Mouse (Mus musculus): ENCODE results near the gene Baz1a.

The Baz1a gene

DNA sequence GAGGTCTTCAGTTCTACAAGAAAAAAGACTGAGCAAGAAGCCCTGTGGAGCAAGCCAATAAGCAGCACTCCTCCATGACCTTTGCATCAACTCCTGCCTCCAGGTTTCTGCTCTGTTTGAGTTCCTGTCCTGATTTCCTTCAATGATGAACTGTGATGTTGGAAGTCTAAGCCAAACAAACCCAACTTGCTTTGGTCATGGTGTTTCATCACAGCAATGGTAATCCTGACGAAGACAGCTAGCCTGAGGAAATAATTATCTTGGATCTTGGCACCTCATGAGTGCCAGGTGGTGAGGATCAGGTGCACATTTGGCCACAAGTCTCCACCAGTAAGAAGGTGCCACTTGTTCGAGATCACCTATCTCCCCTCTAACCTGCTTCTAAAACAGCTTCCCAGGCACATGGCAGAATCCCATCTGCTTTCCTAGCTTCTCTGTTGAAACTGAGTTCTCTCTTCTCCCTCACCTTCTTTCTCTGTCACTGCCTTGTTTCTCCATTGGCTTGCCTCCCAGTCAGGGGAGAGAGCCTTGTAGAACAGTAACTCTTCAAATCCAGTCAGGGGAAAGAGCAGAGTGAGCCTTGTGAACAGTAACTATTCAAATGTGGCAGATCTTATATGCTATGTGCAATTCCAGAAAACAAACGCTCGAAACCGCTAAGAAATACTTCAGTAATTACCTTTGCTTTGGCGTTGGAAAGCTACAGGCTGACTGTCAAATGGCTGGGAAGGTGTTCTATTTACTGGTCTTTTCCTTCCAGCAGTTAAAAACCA, at the start of gene Baz1a:
TSS of gene Baz1a (minus strand) at position 723 of the 773 bp plus-strand sequence.
- DNase-seq (ENCODE audit: low read depth, low spot score) = no peak

DNA sequence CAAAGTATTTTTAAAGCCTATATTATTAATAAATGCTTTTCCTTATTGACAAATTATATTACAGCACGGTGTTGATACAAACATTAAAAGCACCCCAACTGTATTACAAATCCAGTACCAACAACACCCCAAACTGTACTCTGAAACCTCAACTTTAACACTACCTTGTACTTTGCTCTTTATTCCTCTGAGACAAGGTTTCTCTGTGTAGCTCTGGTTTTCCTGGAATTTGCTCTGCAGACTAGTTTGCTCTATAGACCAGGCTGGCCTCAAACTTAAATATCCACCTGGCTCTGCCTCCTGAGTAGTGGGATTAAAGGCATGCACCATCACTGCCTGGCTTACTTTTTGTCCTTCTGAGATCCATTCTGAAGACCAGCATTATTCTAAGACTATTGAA, 48.0 kb upstream of the Baz1a start:
- DNase-seq (ENCODE audit: low read depth, low spot score) = no peak

DNA sequence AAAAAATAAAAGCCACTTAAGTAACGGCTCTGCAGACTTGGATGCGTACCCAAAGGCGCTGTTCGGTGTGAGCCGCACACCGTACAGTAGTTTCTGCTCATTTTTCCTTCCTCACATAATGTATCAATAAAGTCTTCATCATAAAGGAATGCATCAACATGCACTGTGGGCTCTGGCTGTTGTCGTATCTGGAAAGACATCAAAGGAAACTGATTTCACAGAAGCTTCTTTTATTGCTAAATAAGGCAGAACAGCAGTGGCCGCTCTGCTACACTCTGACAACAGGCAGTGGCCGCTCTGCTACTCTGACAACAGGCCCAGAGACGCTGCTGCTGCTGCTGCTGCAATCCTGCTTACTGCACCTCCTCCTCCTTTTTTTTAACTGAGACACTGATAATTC, 46.9 kb upstream of the Baz1a start:
- no peak for DNase-seq (ENCODE audit: low read depth, low spot score)

DNA sequence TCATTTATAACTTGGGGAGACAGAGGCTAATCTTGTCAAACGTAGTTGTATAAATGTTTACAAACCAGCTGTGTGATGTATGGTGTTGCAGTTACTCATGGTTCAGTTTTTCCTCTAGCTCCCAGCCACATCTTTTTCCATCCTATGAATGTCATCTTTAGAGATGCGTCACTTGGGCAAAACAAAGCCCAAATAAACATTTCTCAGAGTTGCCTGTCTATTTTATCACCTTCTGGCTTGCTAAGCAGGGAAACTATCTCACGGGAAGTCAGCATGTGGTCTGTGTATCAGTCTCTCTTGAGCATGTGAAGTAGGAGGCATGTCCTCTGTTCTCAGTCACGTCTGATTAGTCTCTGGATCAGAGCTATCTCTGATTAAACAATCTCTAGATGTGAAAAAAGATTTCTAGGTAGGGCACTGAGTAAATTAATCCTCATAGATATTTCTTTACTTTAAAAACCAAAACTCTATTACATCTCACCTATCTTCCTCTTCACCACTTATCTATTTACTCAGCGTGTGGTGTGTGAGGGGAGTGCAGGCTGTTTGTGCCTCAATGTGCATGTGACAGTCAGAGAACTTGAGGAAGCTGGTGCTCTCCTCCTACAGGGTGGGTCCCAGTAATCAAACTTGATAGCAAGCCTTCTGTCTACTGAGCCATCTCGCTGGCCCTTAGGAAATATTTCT, 46.2 kb upstream of the Baz1a start:
- DNase-seq (ENCODE audit: low read depth, low spot score) = no peak

DNA sequence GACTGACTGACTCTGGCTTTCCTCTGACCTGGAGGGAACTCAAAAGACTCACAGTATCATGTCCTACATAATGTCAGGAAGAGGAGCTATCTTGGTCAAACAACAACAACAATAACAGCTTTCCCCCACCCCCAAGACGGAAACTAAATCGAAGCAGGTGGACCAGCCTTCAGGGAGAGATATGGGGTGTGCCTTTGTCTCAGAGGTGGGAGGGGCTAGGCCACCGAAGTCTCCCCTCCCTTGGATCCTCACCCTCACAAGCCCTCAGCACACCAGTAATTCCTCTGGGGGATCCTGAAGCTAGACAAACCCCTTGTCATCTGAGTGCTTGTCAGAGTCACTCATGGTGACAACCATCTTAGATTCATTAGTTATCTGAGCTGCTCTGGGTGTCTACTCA, 45.7 kb upstream of the Baz1a start:
- no peak for DNase-seq (ENCODE audit: low read depth, low spot score)

DNA sequence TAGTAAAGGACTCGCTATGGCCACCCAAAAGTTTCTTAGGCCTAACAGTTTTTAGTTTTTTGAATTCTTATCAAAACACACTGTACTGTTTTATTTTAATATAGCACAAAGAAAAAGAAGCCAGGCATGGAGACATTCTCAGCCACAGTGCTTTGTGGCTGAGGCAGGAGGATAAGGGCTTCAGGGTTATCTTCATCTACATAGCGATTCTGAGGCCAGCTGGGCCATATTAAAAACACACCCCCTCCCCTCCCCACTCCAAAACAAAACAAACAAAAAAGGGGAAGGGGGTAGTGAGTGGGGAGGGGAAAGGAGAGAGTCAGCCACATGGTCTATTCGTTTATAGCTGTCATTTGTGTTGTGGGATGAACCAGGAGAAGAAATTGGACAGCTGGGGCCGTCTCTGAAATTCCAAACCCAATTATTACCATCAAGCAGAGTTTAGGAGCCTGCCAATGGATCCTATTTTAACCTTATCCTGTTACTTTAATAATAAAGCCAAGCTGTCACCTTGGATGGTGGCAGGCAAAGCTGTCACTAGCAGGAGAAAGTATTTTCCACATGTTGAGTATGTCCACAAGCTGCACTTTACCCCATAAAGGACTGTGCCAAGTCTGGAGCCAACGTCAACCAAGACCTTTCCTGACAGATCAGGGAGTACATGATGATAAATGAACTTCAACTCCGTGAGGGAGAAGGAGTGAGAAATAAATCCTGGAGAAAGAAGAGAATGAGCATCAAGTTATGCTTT, 44.9 kb upstream of the Baz1a start:
- DNase-seq (ENCODE audit: low read depth, low spot score) = no peak

DNA sequence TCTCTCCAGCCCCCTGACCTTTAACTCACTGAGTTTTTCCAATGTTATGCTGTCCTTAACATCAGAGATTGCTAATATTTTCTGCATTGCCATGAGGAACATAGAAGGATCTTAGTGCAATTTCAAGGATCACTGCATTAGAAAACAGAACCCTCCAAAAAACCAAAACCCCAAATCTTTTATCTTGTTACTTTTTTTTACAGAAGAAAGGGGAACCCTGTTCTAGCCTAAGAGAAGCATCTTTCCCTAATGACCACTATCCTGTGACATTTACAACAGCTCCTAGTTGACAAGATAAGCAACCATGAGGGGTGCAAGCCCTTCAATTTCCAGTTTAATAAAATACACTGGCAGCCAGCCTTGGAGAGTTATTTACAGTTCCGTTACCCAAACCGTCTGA, 42.6 kb upstream of the Baz1a start:
- DNase-seq (ENCODE audit: low read depth, low spot score) = no peak

DNA sequence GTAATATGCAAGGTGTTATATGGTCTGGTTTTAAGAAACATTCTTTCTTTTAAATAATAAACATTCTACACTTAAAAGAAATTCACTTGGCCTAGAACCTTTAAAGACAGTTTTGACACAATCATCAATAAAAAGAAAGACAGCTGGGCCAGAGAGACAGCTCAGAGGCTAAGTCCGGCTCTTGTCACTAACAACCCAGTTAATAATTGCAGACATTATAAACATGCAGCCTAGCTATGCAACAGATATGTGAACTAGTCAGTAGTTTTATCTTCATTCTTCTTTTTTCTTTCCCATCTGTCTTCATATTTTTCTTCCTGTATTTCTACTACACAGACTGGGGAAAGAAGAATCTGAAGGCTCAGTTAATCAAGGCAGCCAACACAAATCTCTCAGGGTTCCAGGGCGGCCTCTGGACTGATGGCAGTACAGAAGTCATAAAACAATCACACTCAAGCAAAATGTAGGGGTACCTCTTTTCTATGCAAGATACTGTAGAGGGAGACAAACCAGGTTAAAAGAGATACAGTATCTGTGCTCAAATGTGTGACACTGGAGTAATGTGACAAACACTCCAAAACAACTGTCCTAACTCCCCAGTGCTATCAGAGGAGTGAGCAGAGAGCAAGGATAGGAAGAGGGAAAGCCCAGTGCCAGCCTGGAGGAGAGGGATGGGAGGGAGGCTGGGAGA, 40.5 kb upstream of the Baz1a start:
- DNase-seq (ENCODE audit: low read depth, low spot score) = no peak

DNA sequence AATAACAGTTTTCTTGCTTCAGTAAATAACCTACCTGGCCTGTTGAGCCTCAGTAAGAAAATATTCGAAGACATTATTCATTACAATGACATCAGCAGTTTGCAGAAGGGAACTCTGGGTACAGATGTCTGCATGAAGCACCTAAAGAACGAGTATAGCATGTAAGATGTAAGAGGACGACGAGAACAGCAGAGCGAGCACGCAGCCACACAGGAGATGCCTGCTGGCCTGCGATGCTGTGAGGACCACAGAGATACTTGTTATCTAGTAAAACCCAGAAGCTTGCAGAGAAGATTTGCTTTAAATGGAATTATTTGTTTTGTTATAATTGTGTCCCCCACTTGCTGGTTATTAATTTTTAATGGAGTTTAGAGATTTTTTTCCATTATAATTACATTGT, 39.1 kb upstream of the Baz1a start:
- no peak for DNase-seq (ENCODE audit: low read depth, low spot score)

DNA sequence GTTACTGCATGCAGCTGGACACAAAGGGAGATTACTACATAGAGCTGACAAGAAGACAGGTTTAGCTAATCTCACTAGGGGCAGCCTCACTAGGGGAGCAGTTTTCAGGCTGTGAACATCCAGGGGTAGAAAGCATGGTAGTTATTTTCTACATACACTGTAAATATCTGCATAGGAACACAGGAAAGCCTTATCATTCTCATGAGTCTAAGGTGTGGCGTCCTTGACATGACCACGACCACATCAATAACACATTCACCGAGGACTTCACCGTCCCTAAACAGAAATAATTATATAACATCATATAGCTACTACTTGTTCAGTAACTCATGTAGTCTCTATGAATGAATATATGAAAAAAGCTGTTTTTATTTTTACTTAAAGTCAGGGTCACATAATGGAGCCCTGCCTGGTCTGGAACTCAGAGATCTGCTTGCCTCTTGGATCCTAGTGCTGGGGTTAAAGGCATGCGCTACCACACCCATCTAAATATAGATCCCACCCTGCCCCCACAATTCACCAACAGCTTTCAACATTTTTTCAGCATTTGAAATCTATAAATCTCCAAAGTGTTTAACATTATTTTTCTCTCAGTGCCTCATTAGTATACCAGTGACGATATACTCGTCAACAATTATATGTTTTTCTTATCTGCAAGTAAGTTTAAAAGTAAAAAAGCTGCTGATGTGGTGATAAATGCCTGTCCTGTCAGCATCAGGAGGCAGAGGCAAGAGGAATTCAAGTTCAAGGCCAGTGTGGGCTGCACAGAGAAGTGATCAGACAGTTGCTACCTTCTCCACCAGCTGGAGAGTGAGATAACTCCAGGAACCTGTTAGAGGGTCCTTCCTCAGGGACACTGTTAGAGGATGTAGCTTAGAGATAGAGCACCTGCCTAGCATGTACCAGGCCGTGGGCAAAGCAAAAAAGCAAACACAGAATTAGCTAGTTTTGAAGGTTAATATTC, 37.3 kb upstream of the Baz1a start:
- DNase-seq (ENCODE audit: low read depth, low spot score) = no peak

DNA sequence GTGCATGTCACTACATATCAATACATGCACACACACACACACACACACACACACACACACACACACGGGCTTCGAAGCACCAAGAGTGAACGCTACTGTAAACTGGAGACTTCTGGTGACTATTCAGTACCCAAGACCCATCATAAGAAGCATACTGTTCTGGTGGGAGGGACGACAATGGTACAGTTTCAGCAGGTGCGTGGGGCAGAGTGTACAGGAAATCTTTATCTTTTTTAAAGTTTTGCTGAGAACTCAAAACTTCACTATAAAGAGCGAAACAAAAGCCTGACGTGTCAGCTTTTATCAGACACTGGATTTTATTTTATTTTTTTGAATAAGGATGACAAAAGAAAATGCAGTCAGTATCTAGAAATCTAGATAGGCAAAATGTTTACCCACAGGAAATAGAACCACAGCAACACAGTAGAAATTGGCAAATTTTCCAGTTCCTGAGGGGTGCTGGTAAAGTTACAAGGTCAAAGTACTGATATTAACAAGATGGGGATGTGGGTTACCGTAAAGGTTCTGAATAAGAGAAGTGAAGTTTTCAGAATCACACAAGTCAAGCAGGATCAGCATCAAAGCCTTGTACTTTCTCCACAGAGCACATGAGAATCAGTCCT, 35.7 kb upstream of the Baz1a start:
- no peak for DNase-seq (ENCODE audit: low read depth, low spot score)

DNA sequence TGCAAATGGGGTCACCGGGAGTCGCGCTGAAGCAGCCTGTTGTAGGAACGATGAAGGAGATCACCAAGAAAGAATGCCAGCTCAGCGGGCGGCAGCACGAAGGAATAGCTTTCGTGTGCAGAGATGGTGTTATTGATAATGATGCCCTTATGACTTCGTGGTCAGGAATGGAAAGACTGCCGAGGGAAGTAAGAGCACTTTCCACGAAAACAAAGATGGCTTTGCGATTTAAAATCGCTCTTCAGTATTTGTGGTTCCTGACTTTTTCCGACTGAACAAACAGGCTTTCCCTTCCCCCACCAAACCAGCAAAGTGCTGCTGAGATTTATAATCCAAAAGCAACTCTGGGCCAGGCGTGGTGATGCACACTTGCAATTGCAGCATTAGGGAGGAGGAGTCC, 26.9 kb upstream of the Baz1a start:
- no peak for DNase-seq (ENCODE audit: low read depth, low spot score)

DNA sequence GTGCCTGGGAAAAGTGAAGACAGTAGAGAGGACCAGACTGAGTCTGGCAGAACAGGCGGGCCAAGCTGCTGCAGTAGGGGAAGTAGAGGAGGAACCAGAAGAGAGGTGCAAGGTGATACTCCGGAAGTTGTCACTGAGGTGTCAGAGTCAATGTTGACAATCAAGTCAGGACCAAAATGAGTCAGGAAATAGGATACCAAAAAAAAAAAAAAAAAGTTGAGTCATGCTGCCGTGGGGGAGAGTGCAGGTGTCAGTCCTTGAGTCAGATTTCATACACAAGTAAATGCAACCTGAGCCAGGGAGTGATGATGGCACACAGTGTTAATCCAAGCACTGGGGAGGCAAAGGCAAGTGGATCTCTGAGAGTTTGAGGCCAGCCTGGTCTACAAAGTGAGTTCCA, 12.9 kb upstream of the Baz1a start:
- no peak for DNase-seq (ENCODE audit: low read depth, low spot score)

DNA sequence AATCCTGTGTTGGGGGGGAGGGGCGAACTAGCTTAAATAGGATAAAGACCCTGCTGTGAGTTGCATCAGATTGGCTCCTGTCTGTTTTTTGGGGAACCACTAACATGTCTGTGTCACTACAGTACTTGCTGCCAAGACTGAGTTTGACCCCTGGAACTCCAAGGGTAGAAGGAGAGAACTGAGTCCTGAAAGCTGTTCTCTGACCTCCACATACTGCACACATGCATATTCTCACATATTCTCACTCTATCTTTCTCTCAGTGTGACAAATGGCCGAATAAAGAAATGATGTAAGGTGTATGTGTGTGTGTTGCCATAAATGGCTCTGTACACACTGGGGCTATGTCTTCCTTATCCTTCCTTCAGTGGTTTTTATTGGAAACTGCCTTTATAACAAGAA, 9.1 kb upstream of the Baz1a start:
- DNase-seq (ENCODE audit: low read depth, low spot score) = no peak

DNA sequence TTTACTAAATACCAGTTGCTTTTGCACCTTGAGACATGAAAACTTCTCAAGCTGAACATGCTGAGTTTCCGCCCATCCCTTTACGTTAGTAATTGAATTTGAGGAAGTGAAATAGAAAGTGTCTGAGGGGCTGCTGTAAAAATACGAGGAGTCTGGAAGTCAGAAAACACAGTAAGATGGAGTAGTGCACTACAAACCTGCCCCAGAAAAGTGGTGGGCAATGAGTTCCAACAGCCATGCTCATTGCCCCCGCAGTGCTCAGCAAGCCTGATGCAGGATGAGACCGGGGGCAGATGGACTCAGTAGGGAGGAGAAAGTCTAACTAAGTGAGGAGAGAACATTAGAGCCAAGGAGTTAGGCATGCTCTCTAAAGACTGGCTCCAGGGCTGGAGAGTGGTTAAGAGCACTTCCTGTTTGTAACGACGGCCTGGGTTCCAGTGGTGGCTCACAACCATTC, 5.3 kb upstream of the Baz1a start:
- DNase-seq (ENCODE audit: low read depth, low spot score) = no peak

DNA sequence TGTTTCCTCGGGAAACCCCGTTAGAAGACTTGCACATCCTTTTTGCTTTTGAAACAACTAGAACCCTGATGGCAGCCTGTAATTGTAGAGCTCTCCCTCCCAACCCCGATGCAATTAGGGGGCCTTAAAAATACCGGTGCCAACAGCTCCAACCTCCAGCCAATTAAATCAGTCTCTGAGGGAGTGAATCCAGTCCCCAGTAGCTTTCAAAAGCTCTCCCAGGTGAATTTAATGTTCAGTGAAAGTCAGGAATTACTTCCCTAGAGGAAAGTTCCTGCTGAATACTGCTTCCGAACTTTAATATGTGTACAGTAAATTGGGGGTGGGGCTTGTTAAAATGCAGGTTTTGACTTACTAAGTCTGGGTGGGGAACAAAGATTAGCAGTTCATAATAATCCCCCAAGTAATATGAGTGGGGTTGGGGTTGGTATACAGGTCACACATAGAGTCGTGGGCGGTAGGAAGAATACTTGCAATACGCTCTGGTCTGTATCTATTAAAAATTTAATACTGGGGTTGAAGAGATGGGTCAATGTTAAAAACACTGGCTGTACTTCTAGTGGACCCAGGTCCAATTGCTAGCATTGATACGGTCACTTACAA, 3.1 kb upstream of the Baz1a start:
- no peak for DNase-seq (ENCODE audit: low read depth, low spot score)

DNA sequence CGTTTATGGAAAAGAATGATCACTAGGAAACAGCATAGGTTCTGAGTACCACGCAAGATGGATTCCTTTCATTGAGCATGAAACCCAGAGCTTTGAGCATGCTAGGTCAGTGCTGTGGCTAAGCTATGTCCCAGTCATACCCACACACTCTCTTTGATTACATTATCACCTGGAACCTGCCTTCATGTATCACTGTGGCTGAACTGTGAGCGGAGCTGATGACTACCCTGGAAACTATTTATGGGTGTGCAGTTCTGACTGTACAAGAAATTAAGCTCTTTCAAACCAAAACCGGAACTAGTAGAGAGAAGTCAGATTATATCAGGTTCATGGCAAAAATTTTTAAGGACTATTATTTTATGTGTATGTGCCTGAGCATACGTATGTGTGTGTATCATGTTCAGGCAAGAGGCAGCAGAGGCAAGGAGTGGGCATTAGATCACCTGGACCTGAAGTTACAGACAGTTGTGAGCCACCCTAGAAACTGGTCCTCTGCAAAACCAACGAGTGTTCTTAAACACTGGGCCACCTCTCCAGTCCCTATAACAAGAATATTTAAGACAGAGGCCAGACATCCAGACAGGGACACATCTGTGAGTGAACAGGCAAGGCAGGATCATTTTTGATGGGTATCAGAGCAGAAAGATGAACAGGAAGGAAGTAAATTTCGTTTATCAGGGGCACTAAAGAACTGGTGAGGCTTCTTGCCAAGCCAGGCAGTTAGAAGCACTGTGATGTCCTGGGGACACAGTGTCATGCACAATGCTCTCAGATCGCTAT, 2.4 kb upstream of the Baz1a start:
- DNase-seq (ENCODE audit: low read depth, low spot score) = no peak

DNA sequence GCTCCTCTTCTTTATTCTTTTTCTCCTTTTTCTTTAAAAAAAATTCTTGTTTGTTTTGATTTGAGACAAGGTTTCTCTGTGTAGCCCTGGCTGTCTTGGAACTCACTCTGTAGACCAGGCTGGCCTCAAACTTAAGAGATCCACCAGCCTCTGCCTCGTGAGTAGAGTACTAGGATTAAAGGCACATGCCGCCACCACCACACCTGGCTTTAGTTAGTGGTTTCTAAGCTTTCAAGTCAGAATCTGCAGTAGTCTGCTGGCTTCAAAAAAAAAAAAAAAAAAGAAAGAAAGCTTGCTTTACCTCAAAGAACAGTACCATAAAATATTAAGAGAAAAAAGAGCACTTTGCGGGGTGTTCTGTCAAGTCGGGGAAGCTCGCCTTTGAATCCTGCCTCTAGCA, 1.3 kb upstream of the Baz1a start:
- no peak for DNase-seq (ENCODE audit: low read depth, low spot score)

DNA sequence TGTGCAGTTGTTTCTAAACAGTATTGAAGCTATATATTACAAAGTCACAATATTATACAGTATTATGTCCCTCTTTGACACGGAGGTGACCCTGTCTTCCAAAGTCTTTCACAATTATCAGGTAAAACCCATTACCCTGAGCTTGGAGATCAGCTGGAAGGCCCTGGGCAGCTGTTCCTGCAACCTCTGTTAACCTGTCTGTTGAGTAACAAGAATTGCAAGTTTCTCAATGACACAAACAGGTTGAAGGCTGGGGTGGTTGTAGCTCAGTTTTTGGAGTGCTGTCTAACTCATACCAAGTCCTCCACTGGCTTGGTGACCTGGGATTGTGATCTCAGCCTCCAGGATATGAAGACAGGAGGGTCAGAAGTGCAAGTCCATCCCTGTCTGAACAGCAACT, 1.1 kb downstream of the Baz1a start:
- no peak for DNase-seq (ENCODE audit: low read depth, low spot score)
